Mouse (Mus musculus) lung, postnatal 0 days (tissue): ENCODE results near the gene Uck2.

Experiments used
- CTCF ChIP-seq: IDR thresholded peaks from 2 replicates; pipeline ENCODE4 v1.5.1; 2016; ENCODE audit warnings: antibody characterized with exemption, mild to moderate bottlenecking
- EP300 ChIP-seq: IDR thresholded peaks from 2 replicates; pipeline ENCODE4 v1.6.1; 2016; ENCODE audit warnings: antibody characterized with exemption, mild to moderate bottlenecking, control low read depth

DNA sequence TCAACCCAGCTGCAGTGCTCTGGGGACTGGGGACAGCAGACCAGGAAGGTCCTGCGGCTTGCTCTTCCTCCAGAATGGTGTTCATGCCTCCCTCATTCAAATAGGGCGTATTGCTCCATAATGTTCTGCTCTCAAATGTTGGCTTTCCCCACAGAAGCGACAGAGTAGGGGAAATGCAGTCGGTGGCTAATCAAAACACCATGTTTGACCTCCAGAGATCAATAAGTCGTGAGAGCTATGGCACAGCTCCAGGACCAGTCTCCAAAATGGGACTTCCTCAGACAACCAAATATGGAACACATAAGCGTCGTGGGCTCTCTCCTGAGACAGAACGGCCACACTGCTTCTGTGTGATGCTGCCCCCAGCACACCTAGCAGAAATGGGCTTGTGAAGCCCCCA lies 13.3 kb downstream of the Uck2 start:
- no peak for TF ChIP-seq CTCF
- no peak for TF ChIP-seq EP300
